Mouse (Mus musculus) forebrain, embryonic 10.5 days (tissue): ENCODE data around the gene Coq7. TPM values are rescaled to one million over a fixed set of nuclear protein-coding genes. Genes with fewer than 3 reads are reported as not detected.

Source experiments
- DNase-seq: peaks from one replicate; pipeline ENCODE4 v3.0.0-alpha.2; 2017; ENCODE audit warnings: low spot score; ENCODE audit errors: extremely low spot score
- H3K27ac ChIP-seq: fragments of 300-500 bp; sonication (generic); 2 replicates; pipeline ENCODE4 v1.5.1; 2016; ENCODE audit warnings: mild to moderate bottlenecking
- H3K27me3 ChIP-seq: fragments of 300-500 bp; sonication (generic); 2 replicates; pipeline ENCODE4 v1.6.1; 2016; ENCODE audit warnings: mild to moderate bottlenecking; ENCODE audit not compliant: poor library complexity, severe bottlenecking
- H3K36me3 ChIP-seq: fragments of 300-500 bp; sonication (generic); replicated peaks from 2 replicates; pipeline ENCODE4 v1.6.1; 2016; ENCODE audit warnings: mild to moderate bottlenecking, moderate library complexity
- H3K4me1 ChIP-seq: fragments of 300-500 bp; sonication (generic); 2 replicates; pipeline ENCODE4 v1.6.1; 2016
- H3K4me3 ChIP-seq: fragments of 300-500 bp; sonication (generic); 2 replicates; pipeline ENCODE4 v1.5.1; 2016; ENCODE audit warnings: mild to moderate bottlenecking, moderate library complexity
- H3K9me3 ChIP-seq: fragments of 300-500 bp; sonication (generic); 2 replicates; pipeline ENCODE4 v1.6.1; 2016; ENCODE audit warnings: mild to moderate bottlenecking, moderate library complexity
- WGBS: fragments of 180-500 bp; shearing (Covaris S2); methylation state at CpG from one replicate; pipeline ENCODE4 v1.1.7; 2016; 5-methylcytosine and 5-hydroxymethylcytosine counted together
- polyA plus RNA-seq: library from polyadenylated mRNA; unstranded; fragments of >200 nt; fragmentation: Nextera tagmentation; extraction: Ambion mirVana; gene quantifications from 2 replicates; pipeline ENCODE4 v1.2.1, GENCODE M21; 2016

Gene Coq7
- polyA plus RNA-seq, 1 experiment from 2014 or later, result 129 TPM

- peak; percentile 72 for DNase-seq
- H3K4me1 ChIP-seq, result peaks cover 40% of the 10 kb centered on the region
- H3K36me3 ChIP-seq, result no peaks in the 10 kb centered on the region; the same call in 1 of the 2 replicates
- H3K4me3 ChIP-seq, result peak within 1 kb of the TSS; percentile 75
- H3K9me3 ChIP-seq, result no peaks in the 10 kb centered on the region
- H3K27ac ChIP-seq, result peak within 1 kb of the TSS; percentile 88
- peaks cover 67% of the 10 kb centered on the region for H3K27me3 ChIP-seq
- WGBS, result under 1% methylated on average over 55 of the region's 55 CpGs
Observed at GRCm38 (mm10) chr7:118491431-118492147, 41.6 kb downstream of the Coq7 start, which contains the start of gene Itpripl2. Gene Itpripl2 (minus strand): TSS chr7:118491975.

- peak overlapping the region; percentile 88 for H3K27ac ChIP-seq
- peaks cover 40% of the 10 kb centered on the region for H3K4me1 ChIP-seq
- no peaks in the 10 kb centered on the region; the same call in 1 of the 2 replicates for H3K36me3 ChIP-seq
- H3K27me3 ChIP-seq, result peaks cover 67% of the 10 kb centered on the region
- no peaks in the 10 kb centered on the region for H3K9me3 ChIP-seq
- peak; percentile 54 for DNase-seq
- peak overlapping the region; percentile 75 for H3K4me3 ChIP-seq
- WGBS, result 3% methylated on average over 67 of the region's 67 CpGs
Observed at GRCm38 (mm10) chr7:118490666-118491430, 42.3 kb downstream of the Coq7 start.

- Histone ChIP-seq H3K36me3 (no peaks in the 10 kb centered on the region; the same call in 1 of the 2 replicates), H3K4me1 (peaks cover 40% of the 10 kb centered on the region), H3K9me3 (no peaks in the 10 kb centered on the region), H3K27me3 (peaks cover 67% of the 10 kb centered on the region), H3K27ac (no peak overlapping the region), H3K4me3 (peak overlapping the region; percentile 75; the same call in 1 of the 2 replicates)
- 10% methylated on average over 57 of the region's 57 CpGs for WGBS
- DNase-seq, result peak; percentile 24
Observed at GRCm38 (mm10) chr7:118489706-118490665, 43.2 kb downstream of the Coq7 start.

GRCm38 (mm10) chr7:118488060-118488664 lies 45.0 kb downstream of the Coq7 start:
- no peak overlapping the region for H3K4me3 ChIP-seq
- H3K4me1 ChIP-seq, result peaks cover 40% of the 10 kb centered on the region
- no peak for DNase-seq
- no peaks in the 10 kb centered on the region; the same call in 1 of the 2 replicates for H3K36me3 ChIP-seq
- 24% methylated on average over 8 of the region's 8 CpGs for WGBS
- H3K27ac ChIP-seq, result no peak overlapping the region
- no peaks in the 10 kb centered on the region for H3K9me3 ChIP-seq
- H3K27me3 ChIP-seq, result peaks cover 57% of the 10 kb centered on the region

GRCm38 (mm10) chr7:118486917-118487316 lies 46.2 kb downstream of the Coq7 start:
- Histone ChIP-seq H3K4me3 (no peak overlapping the region), H3K9me3 (no peaks in the 10 kb centered on the region), H3K36me3 (no peaks in the 10 kb centered on the region; the same call in 1 of the 2 replicates), H3K4me1 (peaks cover 36% of the 10 kb centered on the region), H3K27ac (no peak overlapping the region), H3K27me3 (peaks cover 44% of the 10 kb centered on the region)
- DNase-seq, result no peak
- WGBS, result 66% methylated on average over 5 of the region's 5 CpGs

GRCm38 (mm10) chr7:118483996-118484395 lies 49.2 kb downstream of the Coq7 start:
- WGBS, result 86% methylated on average over 1 of the region's 1 CpGs
- H3K4me1 ChIP-seq, result peaks cover 12% of the 10 kb centered on the region
- H3K36me3 ChIP-seq, result no peaks in the 10 kb centered on the region
- no peak overlapping the region for H3K27ac ChIP-seq
- H3K27me3 ChIP-seq, result peaks cover 15% of the 10 kb centered on the region
- H3K4me3 ChIP-seq, result no peak overlapping the region
- no peak for DNase-seq
- no peaks in the 10 kb centered on the region for H3K9me3 ChIP-seq

GRCm38 (mm10) chr7:118482001-118482400 lies 51.2 kb downstream of the Coq7 start:
- no peaks in the 10 kb centered on the region for H3K36me3 ChIP-seq

GRCm38 (mm10) chr7:118481047-118481810 lies 51.9 kb downstream of the Coq7 start:
- no peak for DNase-seq
- H3K27me3 ChIP-seq, result no peaks in the 10 kb centered on the region
- WGBS, result 91% methylated on average over 10 of the region's 10 CpGs
- no peak overlapping the region for H3K27ac ChIP-seq
- peaks cover 18% of the 10 kb centered on the region for H3K4me1 ChIP-seq
- H3K36me3 ChIP-seq, result no peaks in the 10 kb centered on the region
- H3K9me3 ChIP-seq, result no peaks in the 10 kb centered on the region
- no peak overlapping the region for H3K4me3 ChIP-seq

More at GRCm38 (mm10) chr7:118482001-118482400, 51.2 kb downstream of the Coq7 start:
- DNase-seq, result no peak
- Histone ChIP-seq H3K4me3 (no peak overlapping the region), H3K9me3 (no peaks in the 10 kb centered on the region), H3K27ac (no peak overlapping the region), H3K4me1 (peaks cover 11% of the 10 kb centered on the region), H3K27me3 (no peaks in the 10 kb centered on the region)
- 74% methylated on average over 2 of the region's 2 CpGs for WGBS

GRCm38 (mm10) chr7:118480160-118480709 lies 52.9 kb downstream of the Coq7 start:
- DNase-seq, result no peak
- Histone ChIP-seq H3K4me3 (no peak overlapping the region), H3K27ac (no peak overlapping the region), H3K27me3 (no peaks in the 10 kb centered on the region), H3K36me3 (no peaks in the 10 kb centered on the region), H3K4me1 (peaks cover 20% of the 10 kb centered on the region), H3K9me3 (peaks cover under 1% of the 10 kb centered on the region; the same call in 1 of the 2 replicates)
- WGBS, result 95% methylated on average over 9 of the region's 9 CpGs

GRCm38 (mm10) chr7:118478835-118479312 lies 54.3 kb downstream of the Coq7 start:
- no peak for DNase-seq
- Histone ChIP-seq H3K27me3 (no peaks in the 10 kb centered on the region), H3K9me3 (peaks cover 7% of the 10 kb centered on the region), H3K36me3 (no peaks in the 10 kb centered on the region), H3K4me1 (peaks cover 20% of the 10 kb centered on the region), H3K4me3 (no peak overlapping the region), H3K27ac (no peak overlapping the region)
- WGBS, result 78% methylated on average over 3 of the region's 3 CpGs

GRCm38 (mm10) chr7:118476428-118476827 lies 56.7 kb downstream of the Coq7 start:
- WGBS, result 65% methylated on average over 5 of the region's 5 CpGs
- Histone ChIP-seq H3K27me3 (no peaks in the 10 kb centered on the region), H3K4me3 (no peak overlapping the region), H3K4me1 (peaks cover 20% of the 10 kb centered on the region), H3K36me3 (no peaks in the 10 kb centered on the region), H3K9me3 (peaks cover 7% of the 10 kb centered on the region), H3K27ac (no peak overlapping the region)
- DNase-seq, result no peak
